Mouse (Mus musculus) heart, embryonic 13.5 days (tissue): ENCODE measurements around the gene Syngr2. TPM values are rescaled to one million over a fixed set of nuclear protein-coding genes. Genes with fewer than 3 reads are reported as not detected.
"Not testable (repeated sequence)": the region's sequence is repeated elsewhere in the genome, so short reads cannot be mapped to it uniquely, and the experiment has no call there.

Source experiments
- ATAC-seq: fragments of 200-750 bp; cut with Nextera tagmentation; 2 replicates; pipeline ENCODE4 v1.8.0; 2017; ENCODE audit warnings: moderate TSS enrichment; ENCODE audit not compliant: insufficient number of reproducible peaks, low FRiP score, low TSS enrichment; ENCODE audit errors: extremely low read depth
- H3K27ac ChIP-seq: fragments of 300-500 bp; sonication (generic); replicated peaks from 2 replicates; pipeline ENCODE4 v1.5.1; 2015; ENCODE audit warnings: moderate library complexity, mild to moderate bottlenecking, inconsistent platforms
- H3K27me3 ChIP-seq: fragments of 300-500 bp; sonication (generic); replicated peaks from 2 replicates; pipeline ENCODE4 v1.6.1; 2015; ENCODE audit warnings: mild to moderate bottlenecking, inconsistent platforms
- H3K36me3 ChIP-seq: fragments of 300-500 bp; sonication (generic); 2 replicates; pipeline ENCODE4 v1.6.1; 2015; ENCODE audit warnings: mild to moderate bottlenecking, inconsistent platforms
- H3K4me1 ChIP-seq: fragments of 300-500 bp; sonication (generic); 2 replicates; pipeline ENCODE4 v1.6.1; 2015; ENCODE audit warnings: inconsistent platforms
- H3K4me2 ChIP-seq: fragments of 300-500 bp; sonication (generic); 2 replicates; pipeline ENCODE4 v1.6.1; 2015; ENCODE audit warnings: inconsistent platforms, mild to moderate bottlenecking, moderate library complexity
- H3K4me3 ChIP-seq: fragments of 300-500 bp; sonication (generic); 2 replicates; pipeline ENCODE4 v1.5.1; 2015; ENCODE audit warnings: moderate library complexity, mild to moderate bottlenecking, inconsistent platforms
- H3K9ac ChIP-seq: fragments of 300-500 bp; sonication (generic); 2 replicates; pipeline ENCODE4 v1.6.1; 2015; ENCODE audit warnings: inconsistent platforms, mild to moderate bottlenecking, moderate library complexity
- H3K9me3 ChIP-seq: fragments of 300-500 bp; sonication (generic); 2 replicates; pipeline ENCODE4 v1.6.1; 2016; ENCODE audit warnings: inconsistent platforms
- WGBS: fragments of 180-500 bp; shearing (Covaris S2); methylation state at CpG from one replicate; pipeline ENCODE4 v1.1.7; 2015; ENCODE audit warnings: mixed read lengths; 5-methylcytosine and 5-hydroxymethylcytosine counted together
- polyA plus RNA-seq: library from polyadenylated mRNA; unstranded; fragments of >200 nt; fragmentation: Nextera tagmentation; extraction: Ambion mirVana; gene quantifications from 2 replicates; pipeline ENCODE4 v1.2.1, GENCODE M21; 2015

The Syngr2 gene
- polyA plus RNA-seq, 1 experiment from 2014 or later: 74.8 TPM

GRCm38 (mm10) chr11:117781993-117782704 lies 27.3 kb upstream of the Syngr2 start, which contains the start of the genes Tmc8 and Tmc6:
Gene Tmc8 (plus strand): TSS chr11:117782076.
Gene Tmc6 (minus strand): TSS chr11:117782198.
- H3K27ac ChIP-seq: peak within 1 kb of the TSS; percentile 97
- H3K9ac ChIP-seq: peak within 1 kb of the TSS; percentile 89
- peak; percentile 3; the same call in 1 of the 2 replicates for ATAC-seq
- peaks cover 11% of the 10 kb centered on the region for H3K36me3 ChIP-seq
- peak within 1 kb of the TSS; percentile 62 for H3K4me3 ChIP-seq
- H3K27me3 ChIP-seq: peaks cover 17% of the 10 kb centered on the region; the same call in 1 of the 2 replicates
- H3K4me1 ChIP-seq: peaks cover 66% of the 10 kb centered on the region
- peak within 1 kb of the TSS; percentile 100 for H3K4me2 ChIP-seq
- no peaks in the 10 kb centered on the region for H3K9me3 ChIP-seq
- WGBS: 25% methylated on average over 24 of the region's 24 CpGs

GRCm38 (mm10) chr11:117782705-117783034 lies 26.8 kb upstream of the Syngr2 start:
- no peaks in the 10 kb centered on the region for H3K9me3 ChIP-seq
- H3K4me3 ChIP-seq: peak overlapping the region; percentile 62
- no peak for ATAC-seq
- peaks cover 17% of the 10 kb centered on the region; the same call in 1 of the 2 replicates for H3K27me3 ChIP-seq
- WGBS: 44% methylated on average over 9 of the region's 9 CpGs
- peak overlapping the region; percentile 89 for H3K9ac ChIP-seq
- H3K4me1 ChIP-seq: peaks cover 62% of the 10 kb centered on the region
- H3K4me2 ChIP-seq: peak overlapping the region; percentile 100
- peak overlapping the region; percentile 97 for H3K27ac ChIP-seq
- peaks cover 5% of the 10 kb centered on the region for H3K36me3 ChIP-seq

DNA sequence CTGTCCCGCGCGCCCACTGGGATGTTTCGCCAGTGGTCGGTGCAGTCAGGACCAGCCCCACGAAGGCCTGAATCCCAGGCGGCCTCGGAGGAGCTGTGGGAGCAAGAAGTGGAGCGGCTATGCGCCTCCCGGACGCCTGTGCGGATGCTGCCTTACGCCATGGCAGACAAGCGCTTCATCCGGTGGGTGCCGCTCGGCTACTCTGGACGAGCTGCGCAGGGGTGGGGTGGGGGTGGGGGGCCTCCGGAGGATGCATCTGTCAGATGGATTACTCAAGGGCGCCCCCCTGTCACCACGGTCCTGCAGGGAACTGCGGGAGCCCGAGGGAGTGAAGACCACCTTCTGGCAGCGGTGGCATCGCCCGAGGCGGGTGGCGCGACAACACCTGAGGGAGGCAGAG lies 26.4 kb upstream of the Syngr2 start:
- peak overlapping the region; percentile 100 for H3K4me2 ChIP-seq
- H3K9ac ChIP-seq: peak overlapping the region; percentile 89
- 3% methylated on average over 31 of the region's 31 CpGs for WGBS
- H3K9me3 ChIP-seq: no peaks in the 10 kb centered on the region
- H3K27ac ChIP-seq: peak overlapping the region; percentile 97
- peak overlapping the region; percentile 62 for H3K4me3 ChIP-seq
- peaks cover 1% of the 10 kb centered on the region for H3K36me3 ChIP-seq
- peaks cover 58% of the 10 kb centered on the region for H3K4me1 ChIP-seq
- no peak for ATAC-seq
- H3K27me3 ChIP-seq: peaks cover 17% of the 10 kb centered on the region; the same call in 1 of the 2 replicates

DNA sequence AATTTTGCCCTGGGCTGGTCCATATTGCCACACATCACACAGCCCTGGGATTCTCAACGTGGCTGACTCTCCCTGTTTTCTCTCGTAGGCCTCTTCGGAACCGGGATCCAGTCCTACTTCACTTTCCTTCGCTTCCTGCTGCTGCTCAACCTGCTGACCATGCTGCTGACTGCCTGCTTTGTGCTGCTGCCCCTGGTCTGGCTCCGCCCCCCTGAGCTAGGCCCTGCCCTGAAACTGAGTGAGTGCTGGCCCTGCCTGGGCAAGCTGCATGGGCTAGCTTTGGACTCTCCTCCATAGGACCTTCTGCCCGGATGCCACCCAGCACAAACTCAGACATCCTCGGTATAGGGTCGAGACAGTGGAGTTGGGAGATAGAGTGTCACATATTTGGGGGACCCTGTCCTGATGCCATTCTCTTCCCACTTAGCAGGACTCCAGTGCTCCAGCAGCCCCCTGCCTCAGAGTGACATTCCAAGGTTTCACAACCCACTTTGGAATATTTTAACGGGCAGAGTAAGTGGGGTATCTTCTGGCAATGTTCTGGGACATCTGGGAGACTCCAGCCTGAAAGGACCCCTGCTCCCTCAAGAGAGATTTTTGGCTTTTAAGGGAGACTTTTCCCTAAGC lies 25.7 kb upstream of the Syngr2 start:
- ATAC-seq: no peak
- peak overlapping the region; percentile 97; the same call in 1 of the 2 replicates for H3K27ac ChIP-seq

GRCm38 (mm10) chr11:117786294-117786693 lies 23.2 kb upstream of the Syngr2 start:
- 14% methylated on average over 10 of the region's 10 CpGs for WGBS
- no peaks in the 10 kb centered on the region for H3K9me3 ChIP-seq
- no peaks in the 10 kb centered on the region for H3K36me3 ChIP-seq
- H3K4me3 ChIP-seq: no peak overlapping the region
- H3K9ac ChIP-seq: no peak overlapping the region
- ATAC-seq: no peak
- H3K4me2 ChIP-seq: no peak overlapping the region
- H3K27me3 ChIP-seq: peaks cover 21% of the 10 kb centered on the region
- peaks cover 36% of the 10 kb centered on the region for H3K4me1 ChIP-seq
- no peak overlapping the region for H3K27ac ChIP-seq

More for the DNA sequence above, 25.7 kb upstream of the Syngr2 start:
- Histone ChIP-seq H3K4me2 (peak overlapping the region; percentile 100), H3K9ac (peak overlapping the region; percentile 89), H3K36me3 (no peaks in the 10 kb centered on the region), H3K9me3 (no peaks in the 10 kb centered on the region), H3K27me3 (peaks cover 17% of the 10 kb centered on the region; the same call in 1 of the 2 replicates), H3K4me1 (peaks cover 51% of the 10 kb centered on the region), H3K4me3 (peak overlapping the region; percentile 62)
- 40% methylated on average over 10 of the region's 10 CpGs for WGBS

GRCm38 (mm10) chr11:117788481-117788880 lies 21.0 kb upstream of the Syngr2 start:
- not testable (repeated sequence) for H3K36me3 ChIP-seq, ATAC-seq, H3K4me2 ChIP-seq, H3K9ac ChIP-seq, H3K9me3 ChIP-seq, H3K4me3 ChIP-seq, H3K27ac ChIP-seq
- H3K27me3 ChIP-seq: peaks cover 25% of the 10 kb centered on the region
- 81% methylated on average over 7 of the region's 7 CpGs for WGBS
- peaks cover 28% of the 10 kb centered on the region for H3K4me1 ChIP-seq

DNA sequence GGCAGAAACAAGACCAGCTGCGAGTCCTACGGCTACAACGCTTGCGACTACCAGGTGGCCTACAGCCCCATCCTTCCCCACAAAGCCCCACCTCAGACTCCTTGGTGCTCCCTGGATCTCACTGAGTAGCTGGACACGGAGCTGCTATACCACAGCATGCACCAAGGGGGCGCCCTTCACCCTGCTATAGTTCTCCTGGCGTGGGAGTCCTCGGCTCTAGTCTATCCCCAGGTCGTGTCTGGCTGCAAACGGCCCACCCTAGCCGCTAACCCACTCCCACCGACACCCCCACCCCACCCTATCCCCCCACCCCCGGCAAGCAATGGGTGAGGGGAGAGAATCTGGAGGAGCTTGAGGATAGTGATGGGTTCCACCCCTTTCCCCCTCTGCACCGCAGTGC lies 19.2 kb upstream of the Syngr2 start:
- H3K9me3 ChIP-seq: no peaks in the 10 kb centered on the region
- H3K4me3 ChIP-seq: peak overlapping the region; percentile 35
- no peak overlapping the region for H3K27ac ChIP-seq
- no peaks in the 10 kb centered on the region for H3K36me3 ChIP-seq
- peak; percentile 32; the same call in 1 of the 2 replicates for ATAC-seq
- 5% methylated on average over 14 of the region's 14 CpGs for whole genome bisulfite sequencing
- H3K9ac ChIP-seq: peak overlapping the region; percentile 67
- peak overlapping the region; percentile 67 for H3K4me2 ChIP-seq
- peaks cover 27% of the 10 kb centered on the region for H3K4me1 ChIP-seq
- peaks cover 16% of the 10 kb centered on the region for H3K27me3 ChIP-seq

GRCm38 (mm10) chr11:117790703-117791440 lies 18.6 kb upstream of the Syngr2 start:
- WGBS: 29% methylated on average over 23 of the region's 23 CpGs
- Histone ChIP-seq H3K4me1 (peaks cover 27% of the 10 kb centered on the region), H3K36me3 (no peaks in the 10 kb centered on the region), H3K9me3 (no peaks in the 10 kb centered on the region), H3K27me3 (peaks cover 13% of the 10 kb centered on the region), H3K4me3 (peak overlapping the region; percentile 35), H3K4me2 (peak overlapping the region; percentile 67), H3K27ac (no peak overlapping the region), H3K9ac (peak overlapping the region; percentile 67)
- no peak for ATAC-seq

DNA sequence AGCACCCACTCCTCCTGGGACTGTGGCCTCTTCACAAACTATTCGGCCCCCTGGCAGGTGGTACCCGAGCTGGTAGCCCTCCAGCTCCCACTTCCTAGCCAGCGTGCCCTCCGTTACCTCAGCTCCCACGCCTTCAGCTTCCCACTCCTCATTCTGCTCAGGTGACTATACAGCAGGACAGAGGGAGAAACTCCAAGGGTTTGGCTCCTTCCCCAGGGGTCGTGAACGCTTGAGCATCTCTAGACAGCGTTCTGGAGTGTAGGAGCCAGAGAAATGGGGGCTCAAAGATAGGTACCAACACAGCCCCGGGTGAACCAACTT lies 18.1 kb upstream of the Syngr2 start:
- no peak overlapping the region for H3K4me3 ChIP-seq
- H3K4me1 ChIP-seq: peaks cover 27% of the 10 kb centered on the region
- no peak overlapping the region for H3K9ac ChIP-seq
- no peak overlapping the region for H3K27ac ChIP-seq
- H3K4me2 ChIP-seq: peak overlapping the region; percentile 67; the same call in 1 of the 2 replicates
- no peak for ATAC-seq
- peaks cover 13% of the 10 kb centered on the region for H3K27me3 ChIP-seq
- 80% methylated on average over 9 of the region's 9 CpGs for WGBS
- H3K36me3 ChIP-seq: no peaks in the 10 kb centered on the region
- no peaks in the 10 kb centered on the region for H3K9me3 ChIP-seq

- WGBS: 10% methylated on average over 22 of the region's 22 CpGs
- no peak overlapping the region for H3K27ac ChIP-seq
These were observed 17.1 kb upstream of the Syngr2 start for GRCm38 (mm10) chr11:117792281-117792888.

More at GRCm38 (mm10) chr11:117792281-117792888, 17.1 kb upstream of the Syngr2 start:
- Histone ChIP-seq H3K4me2 (peak overlapping the region; percentile 70), H3K36me3 (no peaks in the 10 kb centered on the region), H3K9me3 (no peaks in the 10 kb centered on the region), H3K4me3 (peak overlapping the region; percentile 42), H3K27me3 (peaks cover 17% of the 10 kb centered on the region), H3K9ac (peak overlapping the region; percentile 67), H3K4me1 (peaks cover 32% of the 10 kb centered on the region)
- peak; percentile 89 for ATAC-seq
